Mouse (Mus musculus) lung, adult 2 months (tissue): ENCODE data around the gene Zfp108.

Experiments
- CTCF ChIP-seq: fragments of 200-500 bp; IDR thresholded peaks from 2 replicates; pipeline ENCODE4 v1.5.1; 2011; ENCODE audit warnings: mild to moderate bottlenecking, low read length, control low read depth; ENCODE audit not compliant: insufficient read depth
- POLR2A ChIP-seq: fragments of 200-500 bp; IDR thresholded peaks from 2 replicates; pipeline ENCODE4 v1.6.1; 2011; ENCODE audit warnings: low read depth, mild to moderate bottlenecking, control low read depth, low read length, borderline replicate concordance; ENCODE audit errors: extremely low read depth

- TF ChIP-seq POLR2A (no peak), CTCF (no peak)
These were observed 44.3 kb upstream of the Zfp108 start for GRCm38 (mm10) chr7:24210296-24210695.
